Mouse (Mus musculus) induced T-regulatory cell, adult 2 months (primary cell): ENCODE data around the gene Gm48552.

Source experiments
- DNase-seq: peaks from one replicate; pipeline ENCODE4 v3.0.0-alpha.2; 2012; ENCODE audit warnings: low read depth

The Gm48552 gene

GRCm38 (mm10) chr10:81387716-81388115 is 1.1 kb upstream of the Gm48552 start:
- DNase-seq = no peak

GRCm38 (mm10) chr10:81389373-81389772 is 568 bp downstream of the Gm48552 start:
- no peak for DNase-seq

- peak; percentile 81 for DNase-seq
Observed at GRCm38 (mm10) chr10:81389801-81390677, 1.2 kb downstream of the Gm48552 start.

- no peak for DNase-seq
Observed at GRCm38 (mm10) chr10:81390678-81390965, 1.8 kb downstream of the Gm48552 start.

- DNase-seq = no peak
Observed at GRCm38 (mm10) chr10:81392270-81392669, 3.5 kb downstream of the Gm48552 start.

GRCm38 (mm10) chr10:81392781-81393185 is 4.0 kb downstream of the Gm48552 start, which contains the start of gene Smim24:
Gene Smim24 (plus strand): TSS chr10:81393051.
- no peak for DNase-seq

- peak; percentile 68 for DNase-seq
Observed at GRCm38 (mm10) chr10:81393456-81394063, 4.8 kb downstream of the Gm48552 start.

GRCm38 (mm10) chr10:81395127-81395526 is 6.3 kb downstream of the Gm48552 start:
- DNase-seq = peak; percentile 90

- no peak for DNase-seq
Observed at GRCm38 (mm10) chr10:81395865-81396264, 7.1 kb downstream of the Gm48552 start.

GRCm38 (mm10) chr10:81396749-81397148 is 7.9 kb downstream of the Gm48552 start:
- no peak for DNase-seq

- no peak for DNase-seq
Observed at GRCm38 (mm10) chr10:81399296-81399695, 10.5 kb downstream of the Gm48552 start.

GRCm38 (mm10) chr10:81399798-81400308 is 11.0 kb downstream of the Gm48552 start:
- no peak for DNase-seq

GRCm38 (mm10) chr10:81400371-81401204 is 11.8 kb downstream of the Gm48552 start:
- DNase-seq = no peak

- DNase-seq = peak; percentile 56
Observed at GRCm38 (mm10) chr10:81401205-81401520, 12.4 kb downstream of the Gm48552 start.

GRCm38 (mm10) chr10:81401521-81402226 is 12.9 kb downstream of the Gm48552 start:
- peak; percentile 82 for DNase-seq

- DNase-seq = no peak
Observed at GRCm38 (mm10) chr10:81402227-81402765, 13.5 kb downstream of the Gm48552 start.

GRCm38 (mm10) chr10:81403511-81403910 is 14.7 kb downstream of the Gm48552 start:
- no peak for DNase-seq

- DNase-seq = peak; percentile 64
Observed at GRCm38 (mm10) chr10:81404082-81404481, 15.3 kb downstream of the Gm48552 start.

- peak; percentile 65 for DNase-seq
Observed at GRCm38 (mm10) chr10:81404720-81405119, 15.9 kb downstream of the Gm48552 start.

GRCm38 (mm10) chr10:81405588-81406201 is 16.9 kb downstream of the Gm48552 start:
- DNase-seq = peak; percentile 88
